Mouse (Mus musculus) limb, embryonic 11.5 days (tissue): ENCODE data around the gene Pilrb2. TPM values are rescaled to one million over a fixed set of nuclear protein-coding genes. Genes with fewer than 3 reads are reported as not detected.
"Not testable (repeated sequence)": the region's sequence is repeated elsewhere in the genome, so short reads cannot be mapped to it uniquely, and the experiment has no call there.

Experiments used
- ATAC-seq: fragments of 200-750 bp; cut with Nextera tagmentation; 2 replicates; pipeline ENCODE4 v1.8.0; 2017; ENCODE audit warnings: low read depth; ENCODE audit not compliant: insufficient number of reproducible peaks, low FRiP score, low TSS enrichment
- DNase-seq: peaks from one replicate; pipeline ENCODE4 v3.0.0-alpha.2; 2015; ENCODE audit warnings: low spot score
- H3K27ac ChIP-seq: fragments of 300-500 bp; sonication (generic); replicated peaks from 2 replicates; pipeline ENCODE4 v1.5.1; 2014; ENCODE audit warnings: low read depth, mild to moderate bottlenecking, low read length
- H3K27me3 ChIP-seq: fragments of 300-500 bp; sonication (generic); 2 replicates; pipeline ENCODE4 v1.6.1; 2014; ENCODE audit warnings: mild to moderate bottlenecking, low read length, mixed read lengths; ENCODE audit not compliant: control insufficient read depth, insufficient read depth
- H3K36me3 ChIP-seq: fragments of 300-500 bp; sonication (generic); 2 replicates; pipeline ENCODE4 v1.6.1; 2014; ENCODE audit warnings: mild to moderate bottlenecking, low read length, moderate library complexity, mixed read lengths; ENCODE audit not compliant: control insufficient read depth, insufficient read depth
- H3K4me1 ChIP-seq: fragments of 300-500 bp; sonication (generic); 2 replicates; pipeline ENCODE4 v1.6.1; 2014; ENCODE audit warnings: low read length, mixed read lengths; ENCODE audit not compliant: control insufficient read depth, insufficient read depth
- H3K4me2 ChIP-seq: fragments of 300-500 bp; sonication (generic); 2 replicates; pipeline ENCODE4 v1.6.1; 2014; ENCODE audit warnings: low read depth, mild to moderate bottlenecking, moderate library complexity; ENCODE audit not compliant: severe bottlenecking
- H3K4me3 ChIP-seq: fragments of 300-500 bp; sonication (generic); 2 replicates; pipeline ENCODE4 v1.5.1; 2014; ENCODE audit warnings: low read depth, low read length
- H3K9ac ChIP-seq: fragments of 300-500 bp; sonication (generic); 2 replicates; pipeline ENCODE4 v1.6.1; 2014; ENCODE audit warnings: mild to moderate bottlenecking, low read length
- H3K9me3 ChIP-seq: fragments of 300-500 bp; sonication (generic); 2 replicates; pipeline ENCODE4 v1.6.1; 2016; ENCODE audit warnings: low read length; ENCODE audit not compliant: control insufficient read depth
- WGBS: fragments of 180-500 bp; shearing (Covaris S2); extraction: QIAGEN DNeasy Blood & Tissue Kit; methylation state at CpG from one replicate; pipeline ENCODE4 v1.1.7; 2014; 5-methylcytosine and 5-hydroxymethylcytosine counted together
- polyA plus RNA-seq: library from polyadenylated mRNA; unstranded; fragments of >200 nt; fragmentation: Nextera tagmentation; extraction: Ambion mirVana; gene quantifications from 2 replicates; pipeline ENCODE4 v1.2.1, GENCODE M21; 2014

The Pilrb2 gene
- polyA plus RNA-seq, 1 experiment from 2014 or later = not detected

- no peak overlapping the region for H3K4me3 ChIP-seq
- no peaks in the 10 kb centered on the region for H3K9me3 ChIP-seq
- WGBS = 89% methylated on average over 3 of the region's 3 CpGs
- DNase-seq = no peak
- H3K27me3 ChIP-seq = no peaks in the 10 kb centered on the region
- H3K36me3 ChIP-seq = no peaks in the 10 kb centered on the region
- no peak overlapping the region for H3K4me2 ChIP-seq
- H3K9ac ChIP-seq = no peak overlapping the region
- no peak for ATAC-seq
- H3K4me1 ChIP-seq = no peaks in the 10 kb centered on the region
- no peak overlapping the region for H3K27ac ChIP-seq
Measured at GRCm38 (mm10) chr5:137883345-137883744, 11.7 kb upstream of the Pilrb2 start.

- Histone ChIP-seq H3K36me3 (no peaks in the 10 kb centered on the region), H3K4me3 (no peak overlapping the region), H3K27ac (no peak overlapping the region), H3K9ac (no peak overlapping the region), H3K27me3 (no peaks in the 10 kb centered on the region), H3K4me1 (no peaks in the 10 kb centered on the region), H3K9me3 (no peaks in the 10 kb centered on the region), H3K4me2 (no peak overlapping the region)
- ATAC-seq = no peak
- no peak for DNase-seq
- WGBS = 89% methylated on average over 4 of the region's 4 CpGs
Measured at GRCm38 (mm10) chr5:137882922-137883321, 11.3 kb upstream of the Pilrb2 start.

- H3K27me3 ChIP-seq = no peaks in the 10 kb centered on the region
- H3K36me3 ChIP-seq = no peaks in the 10 kb centered on the region
- no peak overlapping the region for H3K27ac ChIP-seq
- H3K4me3 ChIP-seq = no peak overlapping the region
- H3K9ac ChIP-seq = no peak overlapping the region
- 64% methylated on average over 2 of the region's 2 CpGs for whole genome bisulfite sequencing
- H3K9me3 ChIP-seq = no peaks in the 10 kb centered on the region
- no peak for ATAC-seq
- no peaks in the 10 kb centered on the region for H3K4me1 ChIP-seq
- no peak for DNase-seq
- H3K4me2 ChIP-seq = no peak overlapping the region
Measured at GRCm38 (mm10) chr5:137877860-137878259, 6.2 kb upstream of the Pilrb2 start.

- WGBS = 81% methylated on average over 2 of the region's 2 CpGs
- no peak for ATAC-seq
- no peaks in the 10 kb centered on the region for H3K4me1 ChIP-seq
Measured at GRCm38 (mm10) chr5:137875054-137875453, 3.4 kb upstream of the Pilrb2 start.

GRCm38 (mm10) chr5:137872381-137872702 lies 727 bp upstream of the Pilrb2 start:
- not testable (repeated sequence) for DNase-seq, H3K4me2 ChIP-seq, H3K9ac ChIP-seq, H3K27ac ChIP-seq, H3K27me3 ChIP-seq, H3K4me1 ChIP-seq, ATAC-seq, H3K9me3 ChIP-seq, H3K36me3 ChIP-seq, H3K4me3 ChIP-seq
- WGBS = 31% methylated on average over 1 of the region's 1 CpGs

More at GRCm38 (mm10) chr5:137875054-137875453, 3.4 kb upstream of the Pilrb2 start:
- Histone ChIP-seq H3K27me3 (no peaks in the 10 kb centered on the region), H3K36me3 (no peaks in the 10 kb centered on the region), H3K4me2 (no peak overlapping the region), H3K4me3 (no peak overlapping the region), H3K9me3 (no peaks in the 10 kb centered on the region), H3K27ac (no peak overlapping the region), H3K9ac (no peak overlapping the region)
- DNase-seq = no peak

- not testable (repeated sequence) for H3K36me3 ChIP-seq, ATAC-seq, H3K27me3 ChIP-seq, H3K9ac ChIP-seq, H3K4me2 ChIP-seq, H3K27ac ChIP-seq, H3K4me3 ChIP-seq, H3K9me3 ChIP-seq, DNase-seq, H3K4me1 ChIP-seq
- WGBS = 64% methylated on average over 2 of the region's 2 CpGs
Measured at GRCm38 (mm10) chr5:137868600-137868999, 3.0 kb downstream of the Pilrb2 start.

- not testable (repeated sequence) for H3K4me3 ChIP-seq, H3K27me3 ChIP-seq, H3K4me2 ChIP-seq, H3K27ac ChIP-seq, H3K36me3 ChIP-seq, H3K9me3 ChIP-seq, ATAC-seq, H3K4me1 ChIP-seq, H3K9ac ChIP-seq, DNase-seq
- 97% methylated on average over 1 of the region's 1 CpGs for WGBS
Measured at GRCm38 (mm10) chr5:137864008-137864407, 7.6 kb downstream of the Pilrb2 start.

GRCm38 (mm10) chr5:137857960-137858710 lies 13.5 kb downstream of the Pilrb2 start, which contains the start of gene Pilrb1:
TSS of gene Pilrb1 (minus strand) at chr5:137858106.
- not testable (repeated sequence) for H3K36me3 ChIP-seq, H3K4me1 ChIP-seq, ATAC-seq, H3K9me3 ChIP-seq, H3K9ac ChIP-seq, H3K4me2 ChIP-seq, DNase-seq, H3K27me3 ChIP-seq, H3K4me3 ChIP-seq, H3K27ac ChIP-seq
- WGBS = 72% methylated on average over 2 of the region's 2 CpGs

GRCm38 (mm10) chr5:137856870-137857269 lies 14.7 kb downstream of the Pilrb2 start:
- H3K9ac ChIP-seq, H3K4me3 ChIP-seq, H3K27ac ChIP-seq, H3K36me3 ChIP-seq, H3K4me2 ChIP-seq, H3K9me3 ChIP-seq, DNase-seq, H3K4me1 ChIP-seq, H3K27me3 ChIP-seq, ATAC-seq: not testable (repeated sequence)
- 70% methylated on average over 4 of the region's 5 CpGs for WGBS
